Mouse (Mus musculus) embryonic facial prominence, embryonic 15.5 days (tissue): ENCODE measurements around the gene Gm3468. TPM values are rescaled to one million over a fixed set of nuclear protein-coding genes. Genes with fewer than 3 reads are reported as not detected.
"Not testable (repeated sequence)": the region's sequence is repeated elsewhere in the genome, so short reads cannot be mapped to it uniquely, and the experiment has no call there.

Experiments used
- ATAC-seq: fragments of 200-750 bp; cut with Nextera tagmentation; 2 replicates; pipeline ENCODE4 v1.8.0; 2017; ENCODE audit warnings: low read depth, moderate TSS enrichment; ENCODE audit not compliant: insufficient number of reproducible peaks, low FRiP score, low TSS enrichment
- H3K27ac ChIP-seq: fragments of 300-500 bp; sonication (generic); replicated peaks from 2 replicates; pipeline ENCODE4 v1.5.1; 2015; ENCODE audit warnings: mild to moderate bottlenecking, inconsistent platforms
- H3K27me3 ChIP-seq: fragments of 300-500 bp; sonication (generic); 2 replicates; pipeline ENCODE4 v1.6.1; 2015; ENCODE audit warnings: inconsistent platforms
- H3K36me3 ChIP-seq: fragments of 300-500 bp; sonication (generic); 2 replicates; pipeline ENCODE4 v1.6.1; 2015; ENCODE audit warnings: mild to moderate bottlenecking, inconsistent platforms
- H3K4me1 ChIP-seq: fragments of 300-500 bp; sonication (generic); 2 replicates; pipeline ENCODE4 v1.6.1; 2015; ENCODE audit warnings: inconsistent platforms
- H3K4me2 ChIP-seq: fragments of 300-500 bp; sonication (generic); replicated peaks from 2 replicates; pipeline ENCODE4 v1.6.1; 2015; ENCODE audit warnings: mild to moderate bottlenecking, inconsistent platforms
- H3K4me3 ChIP-seq: fragments of 300-500 bp; sonication (generic); replicated peaks from 2 replicates; pipeline ENCODE4 v1.5.1; 2015; ENCODE audit warnings: mild to moderate bottlenecking, inconsistent platforms
- H3K9ac ChIP-seq: fragments of 300-500 bp; sonication (generic); 2 replicates; pipeline ENCODE4 v1.6.1; 2015; ENCODE audit warnings: inconsistent platforms
- H3K9me3 ChIP-seq: fragments of 300-500 bp; sonication (generic); replicated peaks from 2 replicates; pipeline ENCODE4 v1.6.1; 2016; ENCODE audit warnings: inconsistent platforms
- WGBS: fragments of 180-500 bp; shearing (Covaris S2); methylation state at CpG from one replicate; pipeline ENCODE4 v1.1.7; 2015; 5-methylcytosine and 5-hydroxymethylcytosine counted together
- polyA plus RNA-seq: library from polyadenylated mRNA; unstranded; fragments of >200 nt; fragmentation: Nextera tagmentation; extraction: Ambion mirVana; gene quantifications from 2 replicates; pipeline ENCODE4 v1.2.1, GENCODE M21; 2015

Gm3468 gene
- 1.2 TPM in 2 replicates for polyA plus RNA-seq

DNA sequence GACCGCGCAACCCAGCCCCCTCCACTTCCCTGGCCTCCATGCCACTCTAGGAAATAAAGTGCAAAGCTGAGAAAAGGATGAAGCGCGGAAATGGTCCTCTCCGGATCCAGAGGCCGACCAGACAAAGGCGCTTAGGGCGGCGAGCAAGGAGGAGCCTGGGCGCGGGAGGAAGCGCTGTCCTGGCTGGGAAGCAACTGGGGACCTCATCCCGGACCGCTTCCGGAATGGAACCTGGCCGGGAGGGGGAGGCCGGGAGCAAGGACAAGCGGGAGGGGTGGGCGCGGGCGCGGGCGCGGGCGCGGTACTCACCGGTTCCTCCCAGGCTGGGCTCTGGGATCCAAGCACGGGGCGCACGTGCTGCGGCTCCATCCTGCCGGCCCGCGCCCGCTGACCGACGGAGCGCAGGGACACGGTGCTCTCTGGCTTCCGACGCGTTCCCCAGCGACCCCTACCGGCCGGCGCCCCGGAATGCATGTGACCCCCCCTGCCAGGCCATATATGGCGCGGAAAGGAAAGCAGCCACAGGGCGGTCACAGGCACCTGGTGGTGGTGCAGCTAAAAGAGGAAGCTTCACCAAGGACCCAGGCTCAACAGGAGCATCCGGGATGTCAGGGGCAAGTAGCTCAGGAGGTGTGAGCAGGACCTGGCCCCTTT lies at the start of gene Gm3468:
Gene Gm3468, minus strand, starts transcription at position 394 of the 654 bp plus-strand sequence.
- H3K27me3 ChIP-seq, H3K9ac ChIP-seq, H3K9me3 ChIP-seq, H3K36me3 ChIP-seq, ATAC-seq, H3K27ac ChIP-seq, H3K4me1 ChIP-seq: not testable (repeated sequence)
- peak within 1 kb of the TSS; percentile 48 for H3K4me2 ChIP-seq
- H3K4me3 ChIP-seq, result peak within 1 kb of the TSS; percentile 42
- WGBS, result 0% methylated on average over 44 of the region's 51 CpGs

DNA sequence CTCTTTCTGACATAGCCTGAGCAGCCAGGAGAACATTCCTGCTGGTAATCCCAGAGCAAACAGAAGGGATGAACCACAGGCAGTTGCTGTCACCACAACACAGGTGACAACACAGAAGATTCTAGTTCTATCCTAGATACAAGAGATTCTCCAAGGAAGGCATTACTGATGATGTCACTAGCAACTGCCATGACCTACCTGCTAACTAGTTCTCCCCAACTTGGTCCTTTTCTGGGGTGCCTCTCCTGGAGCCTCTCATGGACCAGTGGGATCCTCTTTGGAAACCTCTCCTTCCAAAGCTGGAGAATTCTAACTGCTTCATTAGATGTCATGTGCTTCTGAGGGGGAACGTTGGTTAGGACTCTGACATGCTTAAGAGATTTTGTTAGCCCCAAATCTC lies 17.2 kb upstream of the Gm3468 start, which contains the start of gene Gm3476:
Gene Gm3476, minus strand, starts transcription at position 101 of the 400 bp plus-strand sequence.
- not testable (repeated sequence) for H3K4me3 ChIP-seq, H3K4me2 ChIP-seq, H3K9me3 ChIP-seq, H3K4me1 ChIP-seq, H3K27ac ChIP-seq, ATAC-seq, H3K9ac ChIP-seq, H3K36me3 ChIP-seq, H3K27me3 ChIP-seq
- no CpG with 5 or more reads among the region's 1 CpGs for WGBS

DNA sequence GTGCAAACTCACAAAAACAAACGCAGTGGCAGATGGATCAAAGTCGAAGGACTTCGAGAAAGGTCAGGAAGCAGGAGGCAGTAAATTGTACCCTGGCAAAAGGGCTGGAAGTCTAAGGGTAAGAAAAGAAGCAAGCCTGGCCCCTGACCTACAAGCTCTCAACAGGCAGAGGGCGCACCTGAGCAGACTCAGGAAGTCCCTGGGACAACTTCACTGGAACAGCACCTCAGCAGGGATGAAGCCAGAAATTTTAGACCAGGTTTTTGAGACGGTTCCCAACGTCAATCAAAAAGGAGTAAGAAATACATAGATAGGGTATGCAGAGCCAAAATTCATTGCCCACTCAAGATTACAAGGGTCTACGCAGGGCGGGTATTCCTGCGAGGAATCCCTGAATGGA lies 965 bp downstream of the Gm3468 start:
- H3K4me3 ChIP-seq, result peak overlapping the region; percentile 42
- peak overlapping the region; percentile 48 for H3K4me2 ChIP-seq
- not testable (repeated sequence) for H3K9me3 ChIP-seq, ATAC-seq, H3K27me3 ChIP-seq, H3K36me3 ChIP-seq, H3K9ac ChIP-seq, H3K4me1 ChIP-seq, H3K27ac ChIP-seq
- WGBS, result 9% methylated on average over 9 of the region's 9 CpGs

- not testable (repeated sequence) for H3K27me3 ChIP-seq, H3K9me3 ChIP-seq, ATAC-seq, H3K4me3 ChIP-seq, H3K4me2 ChIP-seq, H3K36me3 ChIP-seq, H3K9ac ChIP-seq, H3K27ac ChIP-seq, H3K4me1 ChIP-seq
- 75% methylated on average over 2 of the region's 3 CpGs for WGBS
Measured at GRCm38 (mm10) chr14:6093842-6094241, 14.6 kb downstream of the Gm3468 start, which contains the start of gene Gm8206. Gene Gm8206, minus strand, starts transcription at chr14:6093942.

DNA sequence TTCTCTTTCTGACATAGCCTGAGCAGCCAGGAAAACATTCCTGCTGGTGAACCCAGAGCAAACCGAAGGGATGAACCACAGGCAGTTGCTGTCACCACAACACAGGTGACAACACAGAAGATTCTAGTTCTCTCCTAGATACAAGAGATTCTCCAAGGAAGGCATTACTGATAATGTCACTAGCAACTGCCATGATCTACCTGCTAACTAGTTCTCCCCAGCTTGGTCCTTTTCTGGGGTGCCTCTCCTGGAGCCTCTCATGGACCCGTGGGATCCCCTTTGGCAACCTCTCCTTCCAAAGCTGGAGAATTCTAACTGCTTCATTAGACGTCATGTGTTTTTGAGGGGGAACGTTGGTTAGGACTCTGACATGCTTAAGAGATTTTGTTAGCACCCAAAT lies 50.3 kb downstream of the Gm3468 start, which contains the start of gene Gm6337:
Gene Gm6337, minus strand, starts transcription at position 101 of the 400 bp plus-strand sequence.
- H3K36me3 ChIP-seq, H3K4me1 ChIP-seq, H3K27me3 ChIP-seq, H3K27ac ChIP-seq, H3K9me3 ChIP-seq, H3K4me2 ChIP-seq, ATAC-seq, H3K9ac ChIP-seq, H3K4me3 ChIP-seq: not testable (repeated sequence)
- WGBS, result 70% methylated on average over 4 of the region's 4 CpGs

Other genes starting within 250 kb of the Gm3468 start
- 0.19 and 0.29 TPM in 2 replicates for gene Gm8237, start 228.3 kb downstream of the Gm3468 start, polyA plus RNA-seq
- 0.27 and 0.42 TPM in 2 replicates for gene Gm3248, start 146.9 kb downstream of the Gm3468 start, polyA plus RNA-seq
- gene Gm3453, start 129.5 kb downstream of the Gm3468 start, polyA plus RNA-seq, result not detected in 2 replicates
- gene Gm6337, start 50.4 kb downstream of the Gm3468 start, polyA plus RNA-seq, result not detected in 2 replicates
- gene Gm8206, start 14.7 kb downstream of the Gm3468 start, polyA plus RNA-seq, result 1.4 and 1.9 TPM in 2 replicates
- gene Gm3476, start 17.1 kb upstream of the Gm3468 start, polyA plus RNA-seq, result not detected in 2 replicates
- gene Gm21560, start 110.6 kb upstream of the Gm3468 start, polyA plus RNA-seq, result not detected in 2 replicates
- 0.69 and 0.75 TPM in 2 replicates for gene Gm3411, start 178.6 kb upstream of the Gm3468 start, polyA plus RNA-seq
- gene Gm21103, start 196.2 kb upstream of the Gm3468 start, polyA plus RNA-seq, result not detected in 2 replicates
- not detected in 2 replicates for gene Gm3618, start 235.0 kb upstream of the Gm3468 start, polyA plus RNA-seq